Mouse (Mus musculus): Measurements from ENCODE around the gene Ptrh2. TPM values are rescaled to one million over a fixed set of nuclear protein-coding genes. Genes with fewer than 3 reads are reported as not detected.

Ptrh2 gene
- polyA plus RNA-seq, 1 experiment from 2014 or later, result 28.8 TPM

Other genes starting within 250 kb of the Ptrh2 start
- gene Rnft1, start 199.3 kb upstream of the Ptrh2 start, polyA plus RNA-seq (2015; fragmentation: Nextera tagmentation; extraction: Ambion mirVana), result 62.9 and 68.1 TPM in 2 replicates
- gene Rps6kb1, start 139.2 kb upstream of the Ptrh2 start, polyA plus RNA-seq (2015; fragmentation: Nextera tagmentation; extraction: Ambion mirVana), result 58.4 and 60.0 TPM in 2 replicates
- gene Tubd1, start 139.0 kb upstream of the Ptrh2 start, polyA plus RNA-seq (2015; fragmentation: Nextera tagmentation; extraction: Ambion mirVana), result 10.4 and 11.8 TPM in 2 replicates
- 147 and 157 TPM in 2 replicates for gene Vmp1, start 149 bp upstream of the Ptrh2 start, polyA plus RNA-seq (2015; fragmentation: Nextera tagmentation; extraction: Ambion mirVana)
- 148 and 164 TPM in 2 replicates for gene Cltc, start 73.6 kb downstream of the Ptrh2 start, polyA plus RNA-seq (2015; fragmentation: Nextera tagmentation; extraction: Ambion mirVana)
- 17.1 and 17.7 TPM in 2 replicates for gene Dhx40, start 123.8 kb downstream of the Ptrh2 start, polyA plus RNA-seq (2015; fragmentation: Nextera tagmentation; extraction: Ambion mirVana)